Mouse (Mus musculus) adrenal gland, adult 8-10 months (tissue): ENCODE data around the gene Gpr84. TPM values are rescaled to one million over a fixed set of nuclear protein-coding genes. Genes with fewer than 3 reads are reported as not detected.

Source experiments
- DNase-seq: peaks from one replicate; pipeline ENCODE4 v3.0.0; 2022
- total RNA-seq, 4 experiments: library from RNA; stranded (reverse); gene quantifications; 2 replicates each; pipeline ENCODE4 v1.2.4; 2022

Gene Gpr84
- total RNA-seq, 4 experiments from 2014 or later, result not detected

DNA sequence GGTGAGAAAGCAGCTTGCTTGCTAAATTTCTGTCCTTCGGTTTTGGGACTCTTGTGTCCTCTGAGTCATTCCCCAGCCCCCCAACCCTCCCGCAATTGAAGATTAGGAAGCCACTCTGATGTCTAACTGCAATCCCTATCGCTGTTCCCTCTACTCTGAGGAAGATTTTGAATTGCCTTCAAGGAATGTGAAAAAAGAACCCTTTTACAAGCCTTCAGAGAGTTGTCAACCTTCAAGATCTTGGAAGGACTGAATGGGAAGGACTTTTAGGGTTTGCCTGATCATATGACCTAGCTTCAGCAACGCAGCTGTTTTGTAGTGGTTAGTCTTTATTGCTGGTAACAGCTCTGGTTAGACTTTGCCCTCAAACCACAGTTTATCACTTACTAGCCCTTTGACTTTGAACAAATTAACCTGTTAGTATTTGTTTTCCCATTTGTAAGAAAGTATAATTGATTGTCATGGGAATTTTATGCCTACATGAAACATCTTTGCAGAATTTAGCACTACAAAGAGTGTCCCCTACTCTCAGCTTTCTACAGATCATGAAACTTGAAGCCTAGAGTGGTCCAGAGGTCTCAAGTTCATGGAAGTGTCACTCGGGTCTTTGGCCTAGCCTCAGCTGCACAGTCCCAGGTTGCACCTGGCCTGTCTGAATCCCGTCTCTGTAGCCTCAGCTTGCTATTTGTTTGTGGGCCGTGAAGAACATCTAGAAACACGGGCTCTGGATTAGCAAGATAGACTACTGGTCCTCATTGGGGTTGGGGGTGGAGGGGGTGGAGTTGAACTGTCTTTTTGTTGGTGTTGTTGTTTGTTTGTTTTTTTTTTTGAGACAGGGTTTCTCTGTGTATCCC, 4.4 kb downstream of the Gpr84 start:
- no peak for DNase-seq

DNA sequence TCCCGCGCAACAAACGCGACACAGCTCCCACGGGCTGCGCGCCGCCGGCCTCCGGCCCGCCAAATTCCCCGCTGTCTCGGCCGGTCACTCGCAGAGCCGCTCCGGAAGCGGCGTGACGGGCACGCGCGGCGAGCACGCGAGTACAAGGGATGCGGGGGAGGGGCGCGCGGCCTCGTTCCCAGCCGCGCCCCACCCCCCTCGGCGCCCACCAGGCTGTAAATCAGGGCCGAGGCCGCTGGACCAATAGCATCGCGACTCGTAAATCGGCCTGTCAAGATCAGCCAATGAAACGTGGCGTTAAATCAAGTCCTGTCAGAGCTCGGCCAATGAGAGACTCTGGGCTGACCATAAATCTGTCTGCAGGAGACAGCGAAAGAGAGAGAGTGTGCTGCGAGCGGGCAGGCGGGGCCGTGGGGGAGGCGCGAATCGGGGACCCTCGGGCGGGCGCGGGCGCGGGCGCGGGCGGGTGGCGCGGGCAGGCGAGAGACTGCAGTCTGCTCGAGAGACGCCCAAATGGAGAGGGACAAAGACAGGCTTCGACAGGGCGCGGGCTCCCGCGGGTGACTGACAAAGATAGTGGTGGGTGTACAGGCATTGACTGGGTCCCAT, 5.2 kb downstream of the Gpr84 start:
- peak; percentile 95 for DNase-seq

DNA sequence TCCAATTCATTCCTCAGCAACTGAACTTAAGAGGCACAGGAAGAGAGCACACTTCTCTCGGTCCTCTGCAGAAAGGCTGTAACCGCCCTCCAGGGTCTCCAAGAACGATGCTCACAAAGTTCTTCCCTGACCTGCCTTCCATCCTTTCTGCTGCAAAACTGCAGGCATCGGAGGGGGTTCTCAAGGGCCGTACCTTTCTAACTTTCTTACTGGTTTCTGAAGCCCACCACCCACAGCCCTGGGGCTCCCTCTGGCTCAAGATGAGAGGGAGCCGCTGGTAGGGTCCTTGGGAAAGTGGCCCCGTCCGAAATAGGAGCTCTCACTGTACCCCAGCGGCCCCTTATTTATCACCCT, 5.8 kb downstream of the Gpr84 start:
- no peak for DNase-seq

DNA sequence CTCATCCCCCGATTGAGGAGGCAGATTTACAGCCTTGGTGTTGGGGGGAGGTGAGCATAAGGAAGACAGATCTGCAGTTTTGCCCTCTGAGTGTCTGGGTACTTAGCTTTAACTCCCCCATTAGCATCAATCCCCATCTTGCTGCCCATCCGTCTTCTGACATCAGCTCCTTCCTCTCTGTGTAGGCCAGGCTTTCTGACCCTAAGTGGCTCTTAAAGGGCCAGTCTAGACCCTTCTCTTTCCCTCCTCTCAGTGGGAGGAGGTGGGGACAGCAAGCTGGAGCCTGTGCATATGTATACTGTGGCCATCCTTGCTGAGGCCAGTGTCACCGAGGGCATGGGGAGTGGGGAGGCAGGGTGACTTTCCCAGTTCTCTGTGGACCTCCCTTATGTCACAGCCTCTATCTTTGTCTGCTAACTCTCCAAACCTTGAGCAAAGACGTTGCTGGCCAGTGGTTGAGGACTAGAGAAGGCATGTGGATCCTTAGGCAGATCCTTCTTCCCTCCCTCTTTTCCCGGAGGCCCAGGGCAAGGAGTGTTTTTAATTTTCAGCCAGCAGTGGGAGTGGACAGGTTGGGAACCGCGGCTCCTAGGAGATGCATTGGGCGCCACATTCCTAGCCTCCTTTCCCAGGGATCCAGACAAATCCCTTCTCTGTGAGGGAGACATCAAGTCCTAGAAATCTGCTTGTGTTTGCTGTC, 6.3 kb downstream of the Gpr84 start:
- no peak for DNase-seq

DNA sequence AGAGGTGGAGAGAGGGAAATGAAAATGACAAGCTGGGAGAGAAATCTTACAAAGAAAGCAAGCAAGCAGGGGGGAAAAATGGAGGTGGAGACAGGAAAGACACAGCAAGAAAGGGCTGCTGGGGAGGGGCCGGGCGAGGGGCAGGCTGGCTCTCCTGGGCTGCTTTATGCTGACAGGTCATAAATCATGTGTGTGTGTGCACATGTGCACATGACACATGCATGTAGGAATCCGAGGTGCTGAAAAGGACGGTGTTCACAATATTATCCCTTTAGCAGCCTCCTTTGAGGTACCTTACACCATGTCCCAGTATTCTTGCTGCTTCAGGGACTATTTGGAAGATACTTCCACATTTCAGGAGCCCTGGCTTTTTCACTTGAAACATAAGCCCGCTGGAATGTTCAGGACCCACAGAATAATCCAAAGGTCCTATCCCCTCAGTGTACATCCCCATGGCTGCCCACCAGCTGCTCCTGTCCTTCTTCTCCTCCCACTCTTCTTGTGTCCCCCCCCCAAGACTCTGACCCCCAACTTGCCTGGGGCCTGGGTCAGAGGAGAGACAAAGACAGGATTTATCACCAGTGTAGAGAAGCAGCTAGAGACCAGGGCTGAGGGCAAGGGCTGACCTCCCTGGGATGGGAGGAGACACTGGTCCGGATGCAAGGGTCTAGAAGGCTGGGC, 7.9 kb downstream of the Gpr84 start:
- no peak for DNase-seq

DNA sequence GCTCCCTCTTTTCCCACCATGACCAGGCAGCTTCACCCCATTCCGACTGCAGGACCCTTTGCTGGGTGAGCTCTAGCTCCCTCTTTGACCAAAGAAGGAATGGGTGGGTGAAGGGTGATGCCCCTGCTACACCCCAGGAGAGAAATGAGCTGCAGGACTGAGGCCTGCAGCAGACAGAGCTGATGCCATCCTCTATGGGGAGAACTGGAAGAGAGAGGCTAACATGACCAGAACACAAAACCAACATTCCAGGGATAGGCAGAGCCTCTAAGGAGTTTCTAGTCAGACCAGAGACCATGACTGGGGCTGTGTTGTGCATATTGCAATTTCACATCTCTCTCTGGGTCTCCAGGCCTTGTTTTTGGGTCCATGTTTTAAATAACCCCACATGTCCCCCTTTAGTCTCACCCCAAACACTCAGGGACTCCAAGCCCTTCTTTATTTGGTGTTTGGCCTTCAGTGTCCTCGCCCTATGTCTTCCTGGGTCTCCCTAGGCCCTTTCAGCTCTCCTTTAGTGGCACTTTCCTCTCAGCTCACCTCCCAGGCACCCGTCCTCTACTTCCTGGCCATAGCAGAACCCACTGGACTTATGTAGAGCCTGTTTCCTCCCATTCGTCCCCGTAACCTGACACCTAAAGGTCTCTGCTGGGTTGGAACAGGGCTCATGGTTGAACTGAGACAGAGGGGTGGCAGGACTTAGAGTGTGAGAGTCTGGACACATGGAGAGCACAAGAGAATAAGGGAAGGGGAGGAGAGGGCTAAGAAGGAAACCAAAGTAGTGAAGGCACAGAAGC, 8.7 kb downstream of the Gpr84 start:
- DNase-seq, result no peak

DNA sequence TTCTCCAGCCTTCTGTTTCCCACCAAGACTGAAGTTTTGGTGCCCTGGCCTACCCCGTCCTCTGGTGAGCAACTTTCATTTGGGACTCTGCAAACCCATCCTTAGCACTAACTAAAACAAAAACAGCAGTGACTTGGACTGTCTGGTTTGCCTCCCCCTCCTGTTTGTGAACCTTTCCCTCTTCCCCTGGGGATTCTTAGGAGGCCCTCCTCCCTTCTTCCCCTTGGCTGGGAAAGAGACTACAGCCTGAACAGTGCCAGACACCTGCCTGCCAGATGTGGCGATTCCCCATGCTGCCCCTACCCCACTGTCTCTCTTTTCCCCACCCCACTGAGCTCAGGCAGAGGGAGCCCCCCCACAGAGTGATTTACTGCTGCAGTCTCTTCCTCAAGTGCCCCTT, 9.4 kb downstream of the Gpr84 start:
- no peak for DNase-seq

DNA sequence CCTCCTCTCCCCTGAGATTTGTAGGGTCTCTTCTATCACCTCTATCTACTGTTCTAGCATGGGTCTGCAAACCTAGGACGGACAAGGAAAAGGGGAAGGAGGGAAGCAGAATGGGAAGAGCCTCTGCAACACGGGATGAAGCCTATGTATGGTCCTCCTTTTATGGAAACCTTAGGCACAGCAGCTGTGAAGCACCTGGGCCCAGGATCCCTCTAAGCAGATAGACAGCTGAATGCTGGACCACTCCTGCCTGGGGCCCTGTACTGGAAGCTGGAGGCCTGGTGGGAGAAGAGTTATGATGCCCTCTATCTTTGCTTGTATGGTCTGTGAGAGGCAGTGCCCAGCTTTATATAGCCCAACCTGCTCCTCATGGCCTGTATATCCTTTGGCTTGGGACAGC, 9.9 kb downstream of the Gpr84 start:
- DNase-seq, result no peak

DNA sequence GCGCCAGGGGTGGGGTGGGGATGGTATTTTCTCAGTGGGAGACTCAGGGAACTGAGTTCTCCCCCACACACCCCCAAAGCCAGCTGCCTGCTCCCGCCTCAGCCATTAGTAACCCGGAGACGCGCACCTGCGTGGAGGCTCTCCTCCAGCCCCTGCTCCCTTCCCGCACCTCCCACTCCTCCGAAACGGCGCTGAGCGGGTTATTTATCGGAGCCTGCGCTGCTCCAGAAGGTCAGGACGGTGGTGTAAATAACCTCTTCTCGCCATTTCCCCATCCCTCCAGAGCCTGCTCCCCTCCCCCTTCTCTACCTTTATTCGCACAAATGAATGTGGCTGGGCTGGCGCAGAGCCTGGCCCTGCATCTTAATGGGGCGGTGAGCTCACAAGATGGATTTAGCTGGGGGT, 10.3 kb downstream of the Gpr84 start:
- DNase-seq, result no peak

DNA sequence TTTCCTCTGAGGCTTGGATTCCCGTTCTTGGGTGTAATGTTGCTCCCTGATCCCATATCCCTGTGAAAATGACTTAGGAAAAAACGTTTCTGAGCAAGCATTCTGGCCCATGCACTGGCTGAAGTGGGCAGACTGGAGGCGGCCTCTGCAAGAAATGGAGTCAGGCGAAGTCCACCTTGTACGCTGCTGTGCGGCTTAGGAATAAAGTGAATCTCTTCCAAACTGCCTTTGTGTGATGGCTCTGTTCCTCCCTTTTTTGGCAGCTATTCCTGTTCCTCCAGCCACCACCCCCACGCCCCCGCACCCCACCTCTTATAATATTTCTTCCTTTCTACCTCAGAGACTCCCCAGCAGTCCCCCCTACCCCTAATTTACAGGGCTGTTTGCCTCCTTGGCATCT, 10.8 kb downstream of the Gpr84 start:
- DNase-seq, result no peak

DNA sequence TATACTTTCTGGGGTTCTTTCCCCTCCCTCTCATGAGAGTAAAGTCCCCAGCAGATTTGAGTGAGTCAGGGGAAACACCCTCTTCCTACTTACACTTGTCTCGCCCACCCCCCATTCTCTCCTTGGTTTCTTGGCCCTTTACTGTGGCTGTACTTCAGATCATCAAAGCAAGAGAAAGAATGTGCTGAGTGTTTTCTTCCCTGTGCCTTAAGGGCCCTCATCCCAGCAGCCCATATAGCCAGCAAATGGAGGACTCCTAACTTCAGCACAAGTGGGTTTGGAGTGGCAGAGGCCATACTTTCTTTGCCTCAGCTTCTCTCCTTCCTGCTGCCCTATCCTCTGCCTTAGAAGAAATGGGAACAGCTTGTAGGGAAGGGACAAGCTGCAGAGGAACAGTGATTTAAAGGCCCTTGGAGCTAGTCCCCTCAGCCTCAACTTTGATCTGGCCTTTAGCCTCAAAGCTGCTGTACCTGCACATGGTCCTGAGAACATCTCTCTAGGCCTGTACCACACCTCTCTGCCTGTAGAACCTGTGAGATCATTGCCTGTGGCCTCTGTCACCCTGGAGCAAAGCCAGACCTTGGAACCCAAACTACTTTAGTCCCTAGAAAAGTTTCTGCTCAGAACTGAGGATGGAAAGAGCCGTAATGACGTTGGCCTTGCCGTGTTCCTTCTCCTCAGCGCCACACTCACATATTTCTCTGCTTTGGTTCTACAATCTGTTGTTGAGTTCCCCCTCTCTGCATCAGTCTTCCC, 11.4 kb downstream of the Gpr84 start:
- DNase-seq, result no peak

DNA sequence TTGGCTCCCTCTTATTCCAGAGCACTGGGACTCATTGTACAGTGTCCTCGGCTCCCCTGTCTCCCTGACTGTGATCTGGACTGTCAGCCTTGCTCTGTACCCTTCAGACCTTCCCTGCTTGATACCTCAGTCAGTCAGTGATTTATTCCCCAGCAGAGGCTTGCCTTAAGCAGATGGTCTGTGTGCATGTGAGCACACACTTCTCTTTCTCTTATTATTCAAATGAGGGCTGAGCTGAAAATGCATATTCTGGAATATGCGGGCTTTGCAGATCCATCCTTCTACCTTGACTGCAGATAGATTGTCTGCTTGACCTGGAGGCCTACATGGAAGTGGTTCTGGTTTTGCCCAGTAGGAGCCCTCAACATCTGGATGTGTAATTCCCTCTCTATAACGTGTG, 12.4 kb downstream of the Gpr84 start:
- no peak for DNase-seq

DNA sequence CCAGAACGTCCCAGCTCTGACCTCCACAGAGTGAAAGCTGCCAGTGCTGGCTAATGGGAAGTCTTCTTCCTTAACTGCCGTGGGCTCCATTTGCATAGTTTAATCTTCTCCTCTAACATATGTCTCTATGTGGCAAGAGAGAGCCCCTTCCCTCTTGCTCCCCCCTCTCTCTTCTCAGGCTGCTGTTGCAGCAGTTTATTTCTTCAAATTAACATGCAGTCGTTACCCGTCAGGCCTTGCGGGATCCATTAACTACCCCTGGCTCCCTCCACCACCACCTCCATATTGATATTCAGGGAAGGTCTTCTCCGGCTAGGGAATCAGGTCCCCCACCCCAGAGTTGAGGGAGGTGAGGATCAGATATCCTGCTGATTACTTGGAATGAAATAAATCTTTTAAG, 13.1 kb downstream of the Gpr84 start:
- no peak for DNase-seq

DNA sequence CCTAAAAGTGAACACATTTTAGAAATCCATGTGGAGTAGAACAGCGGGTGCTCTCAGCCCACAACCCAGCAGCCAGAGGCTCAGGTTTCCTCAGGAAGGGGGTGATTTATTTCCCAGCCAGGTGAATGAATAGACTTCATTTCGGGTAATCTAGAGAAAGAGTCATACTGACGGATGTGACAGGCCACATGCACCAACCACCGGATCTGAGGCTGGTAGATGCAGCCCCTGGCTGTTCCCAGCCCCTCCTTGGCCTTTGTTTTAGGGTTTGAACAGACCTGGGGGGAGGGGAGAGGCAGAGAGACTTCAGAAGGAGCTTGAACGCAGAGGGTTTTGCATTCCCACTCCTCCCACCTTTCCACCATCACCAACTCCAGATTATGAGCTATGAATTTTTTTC, 14.6 kb downstream of the Gpr84 start:
- no peak for DNase-seq

DNA sequence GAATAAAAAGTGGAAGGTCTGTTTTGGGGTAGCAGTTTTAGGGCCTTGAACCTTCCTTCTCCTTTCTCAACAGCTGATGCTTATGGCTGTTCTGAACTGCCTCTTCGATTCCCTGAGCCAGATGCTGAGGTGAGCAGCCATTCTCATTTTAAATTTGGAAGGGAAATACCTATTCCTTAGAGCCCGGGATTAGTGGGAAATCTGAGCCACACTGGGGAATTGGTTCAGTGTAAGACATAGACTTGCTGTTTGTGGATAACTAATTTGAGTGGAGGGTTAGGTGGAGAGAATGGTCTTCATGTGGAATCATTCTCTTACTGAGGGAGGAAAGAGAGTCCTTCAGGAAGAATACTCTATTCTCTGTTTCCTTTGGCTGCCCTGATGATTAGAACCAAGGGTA, 15.8 kb downstream of the Gpr84 start:
- no peak for DNase-seq

DNA sequence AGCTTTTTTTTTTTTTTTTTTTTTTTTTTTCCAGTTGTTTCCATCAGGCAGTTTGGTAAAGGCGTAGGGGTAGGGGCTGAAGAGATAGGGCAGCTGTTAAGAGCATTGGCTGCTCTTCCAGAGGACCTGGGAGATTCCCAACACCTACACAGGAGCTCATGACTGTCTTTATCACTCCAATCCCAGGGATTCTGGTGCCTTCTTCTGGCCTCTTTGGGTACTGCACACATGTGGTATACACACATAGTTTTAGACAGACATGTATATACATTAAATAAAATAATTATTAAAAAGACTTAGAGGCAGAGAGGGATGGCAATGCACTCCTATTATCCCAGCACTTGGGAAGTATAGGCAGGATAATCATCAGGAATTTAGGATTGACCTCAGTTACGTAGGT, 17.0 kb downstream of the Gpr84 start:
- DNase-seq, result no peak

DNA sequence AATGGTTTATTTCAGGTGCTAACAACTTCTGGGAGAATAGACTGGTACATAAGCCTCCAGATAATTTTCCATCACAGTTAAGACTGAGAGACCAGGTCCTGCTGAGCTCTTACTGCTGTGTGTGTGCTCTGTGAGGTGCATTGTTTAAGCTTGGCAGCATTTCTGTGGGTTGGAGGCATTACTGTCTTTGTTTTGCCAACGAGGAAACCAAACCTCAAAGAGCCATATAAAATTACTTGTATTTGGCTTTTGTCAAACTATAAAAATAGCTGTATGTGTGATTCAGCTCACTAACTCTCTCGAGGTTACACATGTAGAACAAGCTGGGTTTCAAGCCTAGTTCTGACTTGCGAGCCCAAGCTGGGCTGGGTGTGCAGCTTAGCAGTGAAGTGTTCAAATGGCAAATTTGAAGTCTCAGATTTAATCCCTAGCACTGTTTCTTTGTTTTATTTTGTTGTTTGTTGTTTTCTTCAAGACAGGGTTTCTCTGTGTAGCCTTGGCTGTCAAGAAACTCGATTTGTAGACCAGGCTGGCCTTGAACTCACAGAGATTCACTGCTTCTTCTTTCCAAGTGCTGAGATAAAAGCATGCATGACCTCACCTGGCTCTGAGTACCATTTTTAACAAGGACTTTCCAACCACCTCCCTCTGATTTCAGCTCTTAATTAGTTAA, 17.6 kb downstream of the Gpr84 start:
- no peak for DNase-seq

DNA sequence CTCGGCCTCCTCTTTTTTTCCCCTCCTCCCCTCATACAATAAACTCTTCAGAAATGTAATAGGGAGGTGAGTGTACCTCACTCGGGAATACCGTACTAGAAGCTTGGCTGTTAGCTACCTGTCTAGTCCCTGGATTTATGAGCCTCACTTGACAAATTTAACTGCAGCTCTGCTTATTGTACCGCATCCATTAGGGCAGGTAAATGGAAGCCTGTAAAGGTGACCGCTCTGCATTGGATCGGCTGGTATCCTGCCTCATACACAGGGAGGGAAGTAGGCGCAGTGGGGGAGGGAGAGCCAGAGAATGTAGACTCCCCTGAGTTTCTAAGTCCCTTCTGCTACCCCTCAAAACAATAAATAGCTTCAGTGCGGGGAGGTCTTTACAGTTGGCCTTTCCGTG, 19.6 kb downstream of the Gpr84 start:
- DNase-seq, result no peak

DNA sequence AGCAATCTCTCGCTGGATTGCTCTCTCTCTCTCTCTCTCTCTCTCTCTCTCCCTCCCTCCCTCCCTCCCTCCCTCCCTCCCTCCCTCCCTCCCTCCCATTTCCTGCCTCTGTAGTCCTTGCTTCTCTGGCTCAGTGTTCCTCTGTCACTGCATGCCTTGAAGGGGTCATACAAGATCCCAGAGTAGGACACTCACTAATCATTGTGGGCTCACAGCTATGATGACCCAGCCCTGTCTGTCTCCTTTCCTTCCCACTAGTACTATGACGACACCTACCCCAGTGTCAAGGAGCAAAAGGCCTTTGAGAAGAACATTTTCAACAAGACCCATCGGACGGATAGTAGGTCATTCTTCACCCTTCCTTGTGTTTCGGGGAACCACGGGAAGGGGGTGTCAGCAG, 20.0 kb downstream of the Gpr84 start:
- no peak for DNase-seq

DNA sequence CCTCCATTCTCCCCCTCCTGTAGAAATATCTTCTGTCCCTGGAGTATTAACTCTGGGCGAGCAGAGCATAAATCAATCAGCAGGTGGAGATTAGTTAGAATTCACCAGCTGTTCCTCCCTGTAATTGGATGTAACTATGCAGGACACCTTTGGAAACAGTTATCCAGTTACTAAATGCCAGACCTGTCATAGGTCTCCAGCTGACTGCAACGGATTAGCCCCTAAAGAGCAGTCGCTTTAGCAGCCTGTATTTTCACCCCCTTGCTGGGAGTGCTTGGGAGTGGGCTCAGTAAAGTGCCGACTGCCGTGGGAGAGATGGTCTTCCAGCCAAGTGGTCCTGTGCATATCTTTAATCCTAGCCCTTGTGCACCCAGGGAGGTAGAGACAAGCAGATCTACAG, 20.8 kb downstream of the Gpr84 start:
- no peak for DNase-seq

DNA sequence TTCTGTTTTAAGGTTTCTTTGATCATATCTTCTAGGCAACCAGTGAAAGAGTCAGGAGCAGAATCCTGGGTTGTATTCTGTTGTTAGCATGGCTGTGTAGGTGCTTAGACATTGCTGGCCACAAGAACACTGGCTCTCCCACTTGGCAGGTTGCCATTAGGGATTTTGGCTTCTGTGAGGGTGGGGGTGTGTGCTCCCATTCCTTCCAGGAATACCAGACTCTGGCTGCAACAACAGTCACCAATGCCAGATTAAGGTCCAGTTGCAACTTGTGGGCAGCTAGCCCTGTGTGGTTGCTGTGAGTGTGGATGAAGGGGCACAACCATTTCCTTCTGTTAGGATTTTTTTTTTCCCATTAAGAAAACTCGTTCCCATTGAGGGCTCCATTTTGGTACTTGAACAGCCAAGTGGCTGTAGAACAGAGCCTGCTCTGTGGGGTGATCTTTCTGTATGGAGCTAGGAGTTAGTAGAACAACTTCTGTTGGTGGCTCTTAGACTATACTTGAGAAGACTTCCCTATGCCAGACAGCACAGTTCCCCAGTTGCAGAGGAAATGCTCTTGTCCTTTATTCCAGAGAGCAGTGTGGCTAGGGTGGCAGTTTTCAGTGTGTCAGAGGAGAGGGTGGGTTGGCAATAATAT, 24.5 kb downstream of the Gpr84 start:
- no peak for DNase-seq
